Mouse (Mus musculus): Measurements from ENCODE around the gene Ighmbp2. TPM values are rescaled to one million over a fixed set of nuclear protein-coding genes. Genes with fewer than 3 reads are reported as not detected.

The Ighmbp2 gene
- polyA plus RNA-seq, 1 experiment from 2014 or later, result 1.8 TPM

DNA sequence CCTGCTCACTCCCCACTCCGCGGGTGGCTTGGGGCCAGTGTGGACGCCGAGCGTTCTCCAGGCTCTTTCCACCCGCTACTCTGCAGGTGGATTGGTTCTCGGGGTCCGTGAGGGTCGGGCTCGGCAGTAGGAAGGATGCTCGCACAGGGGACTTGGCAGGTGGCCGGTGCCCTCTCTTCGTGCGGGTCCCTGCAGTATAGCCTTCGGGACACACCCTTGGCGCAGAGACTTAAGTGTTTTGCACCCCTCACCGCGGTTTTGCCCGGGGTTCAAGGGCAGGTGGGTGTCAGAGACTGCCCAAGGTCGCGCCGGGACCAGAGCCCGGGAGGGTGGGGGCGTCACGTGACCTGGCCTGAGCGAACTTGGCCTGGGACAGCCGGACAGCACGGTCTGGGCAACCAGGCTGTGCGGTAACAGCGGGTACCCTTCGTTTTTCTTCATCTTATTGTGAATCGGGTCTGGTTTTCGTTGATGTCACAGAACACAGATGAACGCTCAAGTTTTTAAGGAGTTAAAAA is 41.0 kb upstream of the Ighmbp2 start:
- peak overlapping the region; percentile 71 for H3K4me3 ChIP-seq (ENCODE audit: low read depth, low read length)
- peak overlapping the region; percentile 82 for H3K9ac ChIP-seq (replicated peaks)
- ATAC-seq (0 out of 2 replicates have a peak, but pooled peaks have one; percentile 3), DNase-seq (peak; percentile 80)
- peak overlapping the region; percentile 82 for H3K4me2 ChIP-seq (ENCODE audit: low read depth, low read length)
- WGBS (ENCODE audit: insufficient replicate concordance), result under 1% methylated on average over 34 of the region's 34 CpGs
- peaks cover 55% of the 10 kb centered on the region for H3K4me1 ChIP-seq (ENCODE audit: insufficient read depth)
- TF ChIP-seq CTCF (IDR thresholded peaks at IDR 0.05; ENCODE audit: low read depth), result no peak
- peak; percentile 2; the same call in 1 of the 2 replicates for TF ChIP-seq EP300 (IDR thresholded peaks at IDR 0.05; ENCODE audit: low read depth)
- no peaks in the 10 kb centered on the region for H3K9me3 ChIP-seq (ENCODE audit: low read length)
- H3K27ac ChIP-seq (ENCODE audit: low read depth), result peak overlapping the region; percentile 95
- no peaks in the 10 kb centered on the region for H3K36me3 ChIP-seq (replicated peaks; ENCODE audit: insufficient read depth, low read length)
- no peaks in the 10 kb centered on the region for H3K27me3 ChIP-seq (ENCODE audit: insufficient read depth, low read length)

DNA sequence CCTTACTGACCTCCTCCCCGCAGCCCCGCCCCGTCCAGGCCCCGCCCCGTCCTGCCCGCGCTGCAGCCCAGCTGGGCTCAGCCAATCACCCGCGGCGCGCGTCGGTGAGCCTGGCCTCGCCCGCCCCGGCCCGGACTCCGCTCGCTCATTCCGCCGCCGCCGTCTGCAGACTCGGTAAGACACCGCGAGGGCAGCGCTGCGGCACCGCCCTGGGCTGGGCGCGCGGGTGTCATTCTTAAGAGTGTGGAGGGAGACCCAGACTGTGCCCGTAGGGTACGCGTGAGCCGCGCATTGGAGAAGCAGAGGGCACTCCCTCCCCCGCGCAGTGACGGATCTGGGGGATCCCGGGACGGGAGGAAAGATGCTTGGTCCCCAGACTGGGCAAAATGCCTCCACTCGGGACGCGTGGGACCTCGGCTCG is 40.4 kb upstream of the Ighmbp2 start:
- H3K27ac ChIP-seq (ENCODE audit: low read depth), result peak overlapping the region; percentile 95
- no peaks in the 10 kb centered on the region for H3K9me3 ChIP-seq (ENCODE audit: low read length)
- TF ChIP-seq CTCF (IDR thresholded peaks at IDR 0.05; ENCODE audit: low read depth) (peak; percentile 12; the same call in 1 of the 2 replicates), EP300 (IDR thresholded peaks at IDR 0.05; ENCODE audit: low read depth) (no peak)
- under 1% methylated on average over 37 of the region's 47 CpGs for WGBS (ENCODE audit: insufficient replicate concordance)
- DNase-seq (peak; percentile 95), ATAC-seq (peak; percentile 65)
- peak overlapping the region; percentile 71 for H3K4me3 ChIP-seq (ENCODE audit: low read depth, low read length)
- H3K27me3 ChIP-seq (ENCODE audit: insufficient read depth, low read length), result no peaks in the 10 kb centered on the region
- peaks cover 50% of the 10 kb centered on the region for H3K4me1 ChIP-seq (ENCODE audit: insufficient read depth)
- peak overlapping the region; percentile 82 for H3K9ac ChIP-seq (replicated peaks)
- peak overlapping the region; percentile 82 for H3K4me2 ChIP-seq (ENCODE audit: low read depth, low read length)
- no peaks in the 10 kb centered on the region for H3K36me3 ChIP-seq (replicated peaks; ENCODE audit: insufficient read depth, low read length)

DNA sequence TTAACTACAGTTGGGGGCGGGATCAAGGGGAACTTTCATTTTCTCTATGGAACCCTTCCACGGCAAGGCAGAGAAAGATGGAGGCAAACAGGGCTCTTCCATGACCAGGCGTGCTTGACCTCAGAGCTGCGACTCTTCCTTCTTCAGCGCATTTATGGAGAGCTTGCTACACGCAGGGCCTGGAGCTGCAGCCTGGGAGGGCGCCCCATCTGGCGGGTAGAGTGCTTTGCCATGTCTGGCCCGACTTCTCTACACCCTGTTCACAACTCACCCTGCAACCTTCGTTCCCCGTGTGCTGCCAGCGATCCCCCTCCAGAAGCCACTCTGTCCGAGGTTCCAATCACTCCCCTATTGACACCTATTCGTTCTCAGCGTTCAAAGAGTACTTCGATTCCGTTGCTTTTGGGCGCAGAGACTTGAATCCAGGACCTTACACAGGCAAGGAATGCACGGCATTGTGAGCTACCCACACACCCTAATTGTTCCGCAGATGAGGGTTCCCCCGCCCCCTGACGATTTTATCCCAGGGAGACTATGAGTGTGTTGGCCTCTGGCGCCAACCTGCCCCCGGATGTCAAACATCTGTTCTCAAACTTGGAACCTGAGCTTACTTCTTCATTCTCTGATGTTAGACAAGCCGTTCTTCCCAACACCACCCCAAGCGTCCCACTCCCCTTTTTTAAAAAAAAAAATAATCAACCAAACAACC is 39.6 kb upstream of the Ighmbp2 start, which contains the start of gene Cpt1a:
TSS of gene Cpt1a (plus strand) at position 74 of the 709 bp plus-strand sequence.
- H3K36me3 ChIP-seq (replicated peaks; ENCODE audit: insufficient read depth, low read length), result no peaks in the 10 kb centered on the region
- peak within 1 kb of the TSS; percentile 82 for H3K4me2 ChIP-seq (ENCODE audit: low read depth, low read length)
- H3K27ac ChIP-seq (ENCODE audit: low read depth), result peak within 1 kb of the TSS; percentile 95
- 4% methylated on average over 26 of the region's 26 CpGs for WGBS (ENCODE audit: insufficient replicate concordance)
- no peak for TF ChIP-seq EP300 (IDR thresholded peaks at IDR 0.05; ENCODE audit: low read depth)
- TF ChIP-seq CTCF (IDR thresholded peaks at IDR 0.05; ENCODE audit: low read depth), result peak; percentile 73
- peak; percentile 68 for DNase-seq
- no peaks in the 10 kb centered on the region for H3K9me3 ChIP-seq (ENCODE audit: low read length)
- H3K9ac ChIP-seq (replicated peaks), result peak within 1 kb of the TSS; percentile 82
- ATAC-seq, result no peak
- no peaks in the 10 kb centered on the region for H3K27me3 ChIP-seq (ENCODE audit: insufficient read depth, low read length)
- H3K4me1 ChIP-seq (ENCODE audit: insufficient read depth), result peaks cover 46% of the 10 kb centered on the region
- peak within 1 kb of the TSS; percentile 71 for H3K4me3 ChIP-seq (ENCODE audit: low read depth, low read length)

DNA sequence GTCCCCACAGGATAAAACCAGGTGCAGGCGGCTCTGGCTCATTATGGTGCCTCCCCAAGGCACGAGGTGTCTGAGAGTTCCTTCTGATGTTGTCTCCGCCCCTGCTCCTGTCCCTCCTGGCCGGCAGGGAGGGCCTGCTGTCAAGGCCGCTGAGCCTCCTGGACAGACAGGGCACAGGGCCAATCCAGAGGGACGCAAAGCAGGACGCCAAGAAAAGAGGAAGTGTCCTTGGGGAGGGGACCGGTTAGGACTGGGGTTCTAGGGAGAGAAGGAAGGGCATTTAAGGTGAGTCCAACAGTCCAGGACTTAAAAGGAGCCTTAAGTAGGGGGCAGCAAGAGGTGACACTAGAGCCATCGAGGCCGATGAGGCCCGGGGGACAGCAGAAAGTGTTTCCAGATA is 38.8 kb upstream of the Ighmbp2 start:
- H3K4me1 ChIP-seq (ENCODE audit: insufficient read depth), result peaks cover 46% of the 10 kb centered on the region
- H3K4me3 ChIP-seq (ENCODE audit: low read depth, low read length), result peak overlapping the region; percentile 71
- H3K9me3 ChIP-seq (ENCODE audit: low read length), result no peaks in the 10 kb centered on the region
- DNase-seq (peak; percentile 65), ATAC-seq (no peak)
- H3K36me3 ChIP-seq (replicated peaks; ENCODE audit: insufficient read depth, low read length), result no peaks in the 10 kb centered on the region
- peak overlapping the region; percentile 82 for H3K4me2 ChIP-seq (ENCODE audit: low read depth, low read length)
- H3K27me3 ChIP-seq (ENCODE audit: insufficient read depth, low read length), result no peaks in the 10 kb centered on the region
- 11% methylated on average over 11 of the region's 11 CpGs for WGBS (ENCODE audit: insufficient replicate concordance)
- 0 out of 2 replicates have a peak overlapping the region, but pooled peaks have one; percentile 18 for H3K9ac ChIP-seq (replicated peaks)
- TF ChIP-seq CTCF (IDR thresholded peaks at IDR 0.05; ENCODE audit: low read depth) (no peak), EP300 (IDR thresholded peaks at IDR 0.05; ENCODE audit: low read depth) (no peak)
- H3K27ac ChIP-seq (ENCODE audit: low read depth), result peak overlapping the region; percentile 95

DNA sequence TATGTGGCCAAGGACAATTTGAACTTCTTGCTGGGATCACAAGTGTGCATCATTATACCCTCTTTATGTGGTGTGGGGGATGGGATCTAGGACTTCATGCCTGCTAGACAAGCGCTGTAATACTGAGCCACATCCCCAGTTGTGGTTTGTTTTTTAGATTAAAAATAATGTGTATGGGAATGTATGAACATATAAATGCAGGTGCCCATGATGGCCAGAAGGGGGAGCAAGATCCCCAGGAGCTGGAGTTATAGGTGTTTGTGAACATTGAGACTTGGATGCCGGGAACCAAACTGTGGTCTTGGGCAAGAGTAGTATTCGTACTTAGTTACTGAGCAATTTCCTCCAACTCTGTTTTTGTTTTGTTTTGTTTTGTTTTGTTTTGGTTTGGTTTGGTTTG is 38.0 kb upstream of the Ighmbp2 start:
- ATAC-seq (no peak), DNase-seq (no peak)
- WGBS (ENCODE audit: insufficient replicate concordance), result 64% methylated on average over 3 of the region's 3 CpGs
- TF ChIP-seq EP300 (IDR thresholded peaks at IDR 0.05; ENCODE audit: low read depth) (no peak), CTCF (IDR thresholded peaks at IDR 0.05; ENCODE audit: low read depth) (peak; percentile 68)
- no peaks in the 10 kb centered on the region for H3K27me3 ChIP-seq (ENCODE audit: insufficient read depth, low read length)
- H3K36me3 ChIP-seq (replicated peaks; ENCODE audit: insufficient read depth, low read length), result no peaks in the 10 kb centered on the region
- H3K9me3 ChIP-seq (ENCODE audit: low read length), result no peaks in the 10 kb centered on the region
- no peak overlapping the region for H3K9ac ChIP-seq (replicated peaks)
- no peak overlapping the region for H3K4me3 ChIP-seq (ENCODE audit: low read depth, low read length)
- H3K4me2 ChIP-seq (ENCODE audit: low read depth, low read length), result no peak overlapping the region
- peaks cover 41% of the 10 kb centered on the region for H3K4me1 ChIP-seq (ENCODE audit: insufficient read depth)
- H3K27ac ChIP-seq (ENCODE audit: low read depth), result peak overlapping the region; percentile 83

DNA sequence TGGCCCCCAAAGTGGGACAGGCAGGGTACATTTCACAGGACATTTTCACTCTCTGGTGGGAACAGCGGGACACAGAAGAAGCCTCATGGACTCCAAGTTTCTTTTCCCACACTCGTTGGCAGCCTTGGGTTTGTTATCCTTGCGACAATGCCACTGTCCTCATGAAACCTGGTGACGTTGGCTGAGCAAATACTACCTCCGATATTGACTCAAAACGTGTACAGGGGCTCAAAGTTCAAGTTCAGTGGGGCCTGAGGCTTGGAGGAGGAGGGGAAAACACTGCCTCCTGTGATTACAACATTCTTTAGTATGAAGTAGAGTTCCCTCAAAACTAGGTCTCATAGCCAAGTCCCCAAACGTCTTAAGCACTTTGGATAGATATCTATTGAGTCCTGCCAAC is 37.3 kb upstream of the Ighmbp2 start:
- WGBS (ENCODE audit: insufficient replicate concordance), result 47% methylated on average over 7 of the region's 7 CpGs
- TF ChIP-seq EP300 (IDR thresholded peaks at IDR 0.05; ENCODE audit: low read depth) (peak; percentile 94), CTCF (IDR thresholded peaks at IDR 0.05; ENCODE audit: low read depth) (no peak)
- peak overlapping the region; percentile 90 for H3K27ac ChIP-seq (ENCODE audit: low read depth)

More for the DNA sequence above, 37.3 kb upstream of the Ighmbp2 start:
- H3K9me3 ChIP-seq (ENCODE audit: low read length), result no peaks in the 10 kb centered on the region
- no peak overlapping the region for H3K4me3 ChIP-seq (ENCODE audit: low read depth, low read length)
- DNase-seq, result peak; percentile 66
- peaks cover 40% of the 10 kb centered on the region for H3K4me1 ChIP-seq (ENCODE audit: insufficient read depth)
- ATAC-seq, result peak; percentile 53
- H3K4me2 ChIP-seq (ENCODE audit: low read depth, low read length), result peak overlapping the region; percentile 36; the same call in 1 of the 2 replicates
- no peaks in the 10 kb centered on the region for H3K36me3 ChIP-seq (replicated peaks; ENCODE audit: insufficient read depth, low read length)
- no peaks in the 10 kb centered on the region for H3K27me3 ChIP-seq (ENCODE audit: insufficient read depth, low read length)
- H3K9ac ChIP-seq (replicated peaks), result peak overlapping the region; percentile 38; the same call in 1 of the 2 replicates
